26 mouse cellular contexts compared by ENCODE assay signal in genomic region chr1:33454251-33454650, GRCm38 (mm10).
DNase-seq lines count a peak whose midpoint lies in the region; ATAC-seq and TF ChIP-seq lines count a peak whose summit lies in the region.
"Had no signal": no experiment of that assay in that cellular context is flagged by ENCODE, and none has a peak within 500 bp of the region (broad histone marks: within the 10 kb centered on the region; RNA-seq: fewer than 3 reads in every experiment).

No protein-coding gene starts in this region.

- H3K9ac ChIP-seq in forebrain, embryonic 14.5 days (ENCODE audit: low read length), result no peak overlapping the region
- no peak overlapping the region for H3K9ac ChIP-seq in forebrain, embryonic 13.5 days
- H3K9ac ChIP-seq: embryonic facial prominence, embryonic 12.5 days; embryonic facial prominence, embryonic 15.5 days; heart, embryonic 12.5 days; heart, embryonic 15.5 days; hindbrain, embryonic 13.5 days had no signal

- no peaks in the 10 kb centered on the region for H3K27me3 ChIP-seq in forebrain, embryonic 14.5 days (replicated peaks; ENCODE audit: control insufficient read depth, insufficient read depth, low read length)
- no peaks in the 10 kb centered on the region for H3K27me3 ChIP-seq in forebrain, embryonic 13.5 days
- H3K27me3 ChIP-seq: embryonic facial prominence, embryonic 12.5 days; embryonic facial prominence, embryonic 15.5 days; heart, embryonic 12.5 days; heart, embryonic 15.5 days; hindbrain, embryonic 13.5 days; Patski had no signal

- ATAC-seq in forebrain, embryonic 14.5 days, result 0 out of 2 replicates have a peak, but pooled peaks have one; percentile 7
- ATAC-seq in forebrain, embryonic 13.5 days, result no peak
- ATAC-seq: forebrain, embryonic 16.5 days; hindbrain, embryonic 16.5 days; Patski had no signal

- TF ChIP-seq CTCF in layer of hippocampus, adult 2 months (conservative IDR thresholded peaks at IDR 0.05), result no peak

- no peak for DNase-seq in forebrain, embryonic 14.5 days (ENCODE audit: low spot score)
- no peak for DNase-seq in layer of hippocampus, adult 2 months (ENCODE audit: low spot score in 2 of 2)
- no peak for DNase-seq in layer of hippocampus, adult 9-10 months (ENCODE audit: low spot score)
- peak; percentile 6 to 11 for DNase-seq in right cerebral cortex, adult 2 months (ENCODE audit: low spot score in 2 of 2)
- DNase-seq in right cerebral cortex, postnatal 10 days (ENCODE audit: low spot score in 2 of 2), result no peak
- no peak for DNase-seq in MN1 (ENCODE audit: low spot score)
- DNase-seq: adrenal gland, postnatal 10 days; adrenal gland, postnatal 36 days; cerebellum, adult 11 months; cerebellum, adult 2 months; cerebellum, adult 9-11 months; cerebellum, postnatal 25 days; gastrocnemius, postnatal 25 days; heart, adult 18-20 months; heart, postnatal 10 days; heart, postnatal 36 days had no signal

- H3K27ac ChIP-seq in forebrain, embryonic 14.5 days (ENCODE audit: low read depth, low read length), result no peak overlapping the region
- no peak overlapping the region for H3K27ac ChIP-seq in forebrain, embryonic 13.5 days
- H3K27ac ChIP-seq in layer of hippocampus, adult 2 months, result 0 out of 2 replicates have a peak overlapping the region, but pooled peaks have one; percentile 23
- H3K27ac ChIP-seq: embryonic facial prominence, embryonic 12.5 days; embryonic facial prominence, embryonic 15.5 days; heart, embryonic 15.5 days; hindbrain, embryonic 10.5 days; hindbrain, embryonic 13.5 days had no signal

- no peaks in the 10 kb centered on the region for H3K4me1 ChIP-seq in forebrain, embryonic 14.5 days (ENCODE audit: control insufficient read depth, insufficient read depth, low read length)
- H3K4me1 ChIP-seq in forebrain, embryonic 13.5 days, result no peaks in the 10 kb centered on the region
- H3K4me1 ChIP-seq: embryonic facial prominence, embryonic 12.5 days; embryonic facial prominence, embryonic 15.5 days; heart, embryonic 12.5 days; heart, embryonic 15.5 days; hindbrain, embryonic 10.5 days; hindbrain, embryonic 13.5 days had no signal

- H3K9me3 ChIP-seq in forebrain, embryonic 14.5 days (replicated peaks; ENCODE audit: control insufficient read depth, low read length), result no peaks in the 10 kb centered on the region
- no peaks in the 10 kb centered on the region for H3K9me3 ChIP-seq in forebrain, embryonic 13.5 days (replicated peaks)
- H3K9me3 ChIP-seq: embryonic facial prominence, embryonic 12.5 days; embryonic facial prominence, embryonic 15.5 days; heart, embryonic 12.5 days; heart, embryonic 15.5 days; hindbrain, embryonic 10.5 days; hindbrain, embryonic 13.5 days had no signal

- no peak overlapping the region for H3K4me3 ChIP-seq in forebrain, embryonic 14.5 days (ENCODE audit: low read depth, low read length)
- H3K4me3 ChIP-seq in forebrain, embryonic 13.5 days, result no peak overlapping the region
- no peak overlapping the region for H3K4me3 ChIP-seq in layer of hippocampus, adult 2 months
- H3K4me3 ChIP-seq: embryonic facial prominence, embryonic 12.5 days; embryonic facial prominence, embryonic 15.5 days; heart, embryonic 12.5 days; heart, embryonic 15.5 days; hindbrain, embryonic 10.5 days; hindbrain, embryonic 13.5 days had no signal

- 92% methylated on average over 6 of the region's 6 CpGs for WGBS in forebrain, embryonic 14.5 days
- WGBS in forebrain, embryonic 13.5 days, result 91% methylated on average over 6 of the region's 6 CpGs

- no peak overlapping the region for H3K4me2 ChIP-seq in forebrain, embryonic 14.5 days (ENCODE audit: low read length)
- no peak overlapping the region for H3K4me2 ChIP-seq in forebrain, embryonic 13.5 days
- H3K4me2 ChIP-seq: embryonic facial prominence, embryonic 12.5 days; embryonic facial prominence, embryonic 15.5 days; heart, embryonic 12.5 days; heart, embryonic 15.5 days; hindbrain, embryonic 13.5 days had no signal

- no peaks in the 10 kb centered on the region for H3K36me3 ChIP-seq in forebrain, embryonic 14.5 days (ENCODE audit: control insufficient read depth, insufficient read depth, low read length)
- H3K36me3 ChIP-seq in forebrain, embryonic 13.5 days (ENCODE audit: poor library complexity, severe bottlenecking), result no peaks in the 10 kb centered on the region
- H3K36me3 ChIP-seq: embryonic facial prominence, embryonic 12.5 days; embryonic facial prominence, embryonic 15.5 days; heart, embryonic 15.5 days; hindbrain, embryonic 13.5 days had no signal

Comparison
In these comparisons a context has a peak if more than half of its experiments do, and no peak if none do; other contexts are left out.
1. DNase-seq: peak in right cerebral cortex, adult 2 months (2 of 2); none in forebrain, embryonic 14.5 days (single experiment), layer of hippocampus, adult 2 months (0 of 2), layer of hippocampus, adult 9-10 months (single experiment), right cerebral cortex, postnatal 10 days (0 of 2) and MN1 (single experiment).